Mouse (Mus musculus) urinary bladder, postnatal 0 days (tissue): Measurements from ENCODE around the gene Gm12887. TPM values are rescaled to one million over a fixed set of nuclear protein-coding genes. Genes with fewer than 3 reads are reported as not detected.

Experiments
- polyA plus RNA-seq: library from polyadenylated mRNA; unstranded; fragments of >200 nt; fragmentation: Nextera tagmentation; extraction: Ambion mirVana; gene quantifications from 2 replicates; pipeline ENCODE4 v1.2.1, GENCODE M21; 2015

The Gm12887 gene
- polyA plus RNA-seq = not detected in 2 replicates

DNA sequence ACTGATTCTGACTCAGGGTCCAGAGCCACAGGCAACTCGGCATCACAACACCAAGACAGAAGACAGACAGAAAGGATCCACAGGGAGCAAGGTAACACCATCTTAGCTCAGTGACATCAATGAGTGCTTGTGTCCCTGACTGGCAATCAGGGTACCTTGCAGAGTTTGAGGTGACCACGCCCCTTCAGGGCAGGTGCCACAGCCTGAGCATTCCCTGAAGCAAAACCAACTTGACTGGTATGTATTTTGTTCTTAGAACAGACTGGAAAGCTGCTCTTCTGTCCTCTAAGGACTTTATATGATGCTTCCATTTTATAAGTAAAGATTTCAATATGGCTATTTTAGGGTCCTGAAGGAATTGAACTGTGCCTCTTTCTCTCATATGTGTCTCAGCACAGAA lies at the start of gene Gm12887:
Gene Gm12887, minus strand, starts transcription at position 101 of the 400 bp plus-strand sequence.

Other genes with a start within 250 kb of the Gm12887 start
- gene Gm12886, start 199.0 kb downstream of the Gm12887 start, polyA plus RNA-seq = not detected in 2 replicates